Comparison of ENCODE assay signal across 9 mouse cellular contexts in the genomic region with DNA sequence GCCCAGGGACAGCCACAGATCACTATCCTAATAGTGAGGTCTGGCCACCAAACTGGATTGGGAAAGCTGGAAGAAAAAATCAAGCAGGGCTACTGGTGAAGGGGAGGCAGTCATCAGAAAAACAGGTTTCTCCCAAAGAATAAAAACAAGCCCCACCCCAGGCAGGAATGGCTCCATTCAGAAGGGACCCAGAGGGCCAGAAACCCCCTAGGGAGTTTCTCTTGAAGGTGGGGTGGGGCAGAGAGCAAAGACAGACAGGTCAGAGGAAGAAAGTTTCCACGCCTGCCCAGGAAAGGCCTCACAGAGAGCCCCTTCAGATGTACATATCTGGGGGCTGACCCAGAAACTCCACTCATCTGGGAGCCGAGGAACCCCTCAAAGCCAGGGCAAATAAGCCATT. TPM values are rescaled to one million over a fixed set of nuclear protein-coding genes. Genes with fewer than 3 reads are reported as not detected.
DNase-seq lines count a peak whose midpoint lies in the region; ATAC-seq and TF ChIP-seq lines count a peak whose summit lies in the region.
"Had no signal": no experiment of that assay in that cellular context is flagged by ENCODE, and none has a peak within 500 bp of the region (broad histone marks: within the 10 kb centered on the region; RNA-seq: fewer than 3 reads in every experiment).

No protein-coding gene starts in this region.

- no peak for DNase-seq in heart, postnatal 4 days
- DNase-seq in ES-E14 (ENCODE audit: low read depth, low spot score) = no peak
- DNase-seq in midbrain, embryonic 11.5 days (ENCODE audit: low spot score, missing footprints) = no peak
- no peak for DNase-seq in urinary bladder, adult 2 months (ENCODE audit: low spot score)
- DNase-seq in cerebellum, adult 8-10 months = no peak
- DNase-seq in frontal cortex, postnatal 10 days (ENCODE audit: low spot score in 2 of 2) = no peak
- DNase-seq: adrenal gland, adult 8-10 months had no signal

- H3K4me3 ChIP-seq in heart, embryonic 11.5 days (ENCODE audit: low read depth, low read length) = peak overlapping the region; percentile 59
- peak overlapping the region; percentile 61 to 74; a peak in 3 of 4 replicates for H3K4me3 ChIP-seq in ES-E14 (ENCODE audit: insufficient read depth in 1 of 2, low read depth in 1 of 2, low read length in 2 of 2, poor library complexity in 1 of 2, severe bottlenecking in 1 of 2)
- H3K4me3 ChIP-seq in forebrain, embryonic 16.5 days (replicated peaks; ENCODE audit: low read length) = peak overlapping the region; percentile 64
- peak overlapping the region; percentile 57 for H3K4me3 ChIP-seq in midbrain, embryonic 11.5 days (ENCODE audit: low read depth, low read length)

- in situ Hi-C loops in ES-E14 (cut with MboI; ENCODE audit: low sequenced_read_pairs in 2 of 2, unreplicated experiment in 2 of 2) = no loop called here

- H3K4me2 ChIP-seq in heart, embryonic 11.5 days = peak overlapping the region; percentile 89
- peak overlapping the region; percentile 66 for H3K4me2 ChIP-seq in forebrain, embryonic 16.5 days (ENCODE audit: low read length)
- peak overlapping the region; percentile 88 for H3K4me2 ChIP-seq in midbrain, embryonic 11.5 days

- no peak for ATAC-seq in heart, embryonic 11.5 days (replicated peaks; ENCODE audit: insufficient number of reproducible peaks, low FRiP score, low TSS enrichment)
- no peak for ATAC-seq in forebrain, embryonic 16.5 days
- ATAC-seq in midbrain, embryonic 11.5 days (ENCODE audit: low FRiP score) = no peak

- 60% methylated on average over 2 of the region's 2 CpGs for WGBS in heart, embryonic 11.5 days (ENCODE audit: insufficient replicate concordance)
- 92% methylated on average over 2 of the region's 2 CpGs for WGBS in forebrain, embryonic 16.5 days
- 71% methylated on average over 2 of the region's 2 CpGs for WGBS in midbrain, embryonic 11.5 days

- peaks cover 45% of the 10 kb centered on the region for H3K4me1 ChIP-seq in heart, embryonic 11.5 days (ENCODE audit: control insufficient read depth, insufficient read depth, low read length)
- peaks cover 17 to 47% of the 10 kb centered on the region in 2 experiments for H3K4me1 ChIP-seq in ES-E14 (ENCODE audit: control insufficient read depth in 2 of 2, insufficient read depth in 2 of 2, low read length in 2 of 2, poor library complexity in 1 of 2)
- H3K4me1 ChIP-seq in forebrain, embryonic 16.5 days (replicated peaks; ENCODE audit: control insufficient read depth, insufficient read depth, low read length) = peaks cover 44% of the 10 kb centered on the region
- peaks cover 30% of the 10 kb centered on the region for H3K4me1 ChIP-seq in midbrain, embryonic 11.5 days (ENCODE audit: control insufficient read depth, insufficient read depth, low read length)

- no peak overlapping the region for H3K27ac ChIP-seq in heart, embryonic 11.5 days (ENCODE audit: low read depth, low read length)
- peak overlapping the region; percentile 85 for H3K27ac ChIP-seq in ES-E14 (ENCODE audit: insufficient read depth, low read depth, low read length, poor library complexity, severe bottlenecking)
- no peak overlapping the region; the same call in 1 of the 2 replicates for H3K27ac ChIP-seq in forebrain, embryonic 16.5 days (ENCODE audit: low read length)
- no peak overlapping the region for H3K27ac ChIP-seq in midbrain, embryonic 11.5 days (ENCODE audit: low read depth, low read length)

- H3K36me3 ChIP-seq in heart, embryonic 11.5 days (ENCODE audit: control insufficient read depth, insufficient read depth, low read length) = no peaks in the 10 kb centered on the region
- H3K36me3 ChIP-seq in ES-E14 (ENCODE audit: control insufficient read depth, insufficient read depth, low read length, poor library complexity, severe bottlenecking) = no peaks in the 10 kb centered on the region; the same call in 1 of the 2 replicates
- H3K36me3 ChIP-seq in forebrain, embryonic 16.5 days (ENCODE audit: control insufficient read depth, insufficient read depth) = no peaks in the 10 kb centered on the region
- no peaks in the 10 kb centered on the region for H3K36me3 ChIP-seq in midbrain, embryonic 11.5 days (ENCODE audit: control insufficient read depth, insufficient read depth, low read length)

- H3K27me3 ChIP-seq in heart, embryonic 11.5 days (ENCODE audit: control insufficient read depth, insufficient read depth, low read length) = no peaks in the 10 kb centered on the region
- H3K27me3 ChIP-seq in forebrain, embryonic 16.5 days (replicated peaks; ENCODE audit: control insufficient read depth, insufficient read depth, low read length) = no peaks in the 10 kb centered on the region
- no peaks in the 10 kb centered on the region for H3K27me3 ChIP-seq in midbrain, embryonic 11.5 days (ENCODE audit: control insufficient read depth, insufficient read depth, low read length)

- H3K9ac ChIP-seq in heart, embryonic 11.5 days (ENCODE audit: low read depth, low read length) = peak overlapping the region; percentile 78
- peak overlapping the region; percentile 68 for H3K9ac ChIP-seq in ES-E14 (ENCODE audit: insufficient read depth, low read depth, low read length, poor library complexity, severe bottlenecking)
- H3K9ac ChIP-seq in forebrain, embryonic 16.5 days (replicated peaks; ENCODE audit: low read depth, low read length) = peak overlapping the region; percentile 76
- H3K9ac ChIP-seq in midbrain, embryonic 11.5 days (ENCODE audit: low read length) = peak overlapping the region; percentile 73

- H3K9me3 ChIP-seq in heart, embryonic 11.5 days (replicated peaks; ENCODE audit: control insufficient read depth, low read length) = no peaks in the 10 kb centered on the region
- H3K9me3 ChIP-seq in ES-E14 (ENCODE audit: control insufficient read depth, insufficient read depth, low read depth, low read length) = no peaks in the 10 kb centered on the region
- no peaks in the 10 kb centered on the region for H3K9me3 ChIP-seq in forebrain, embryonic 16.5 days (ENCODE audit: control insufficient read depth, low read length)
- no peaks in the 10 kb centered on the region for H3K9me3 ChIP-seq in midbrain, embryonic 11.5 days (ENCODE audit: control insufficient read depth, low read length)

TF ChIP-seq in ES-E14, 5 proteins besides CTCF, POLR2A, EP300 and RAD21:
- TF ChIP-seq ZNF384 (IDR thresholded peaks at IDR 0.05; ENCODE audit: low read depth, low read length) = no peak
- TF ChIP-seq HCFC1 (IDR thresholded peaks at IDR 0.05; ENCODE audit: borderline replicate concordance, insufficient read depth, low read length) = no peak
- no peak for TF ChIP-seq MAFK (IDR thresholded peaks at IDR 0.05; ENCODE audit: insufficient read depth, low read depth, low read length)
- no peak for TF ChIP-seq ZC3H11A (IDR thresholded peaks at IDR 0.05; ENCODE audit: borderline replicate concordance, low read depth, low read length)
- TF ChIP-seq CHD2 (IDR thresholded peaks at IDR 0.05; ENCODE audit: low read depth, low read length) = no peak
TF ChIP-seq in ES-E14: peak in this region for 0.

RNA-seq across cellular contexts. Expression of a gene that starts 38.8 kb away (rescaled TPM):
- 61.8 and 72.3 TPM in 2 replicates for polyA plus RNA-seq in heart, embryonic 11.5 days (2014; fragmentation: Nextera tagmentation; extraction: Ambion mirVana)
- 10 to 100 TPM; 31.8 to 34.4 TPM for total RNA-seq in heart, postnatal 4 days (2021)
- 80.5 and 93.3 TPM in 2 replicates for total RNA-seq in ES-E14 (2012; rRNA removed)
- polyA plus RNA-seq in forebrain, embryonic 16.5 days (2015; fragmentation: Nextera tagmentation; extraction: Ambion mirVana) = 110 and 127 TPM in 2 replicates
- polyA plus RNA-seq in midbrain, embryonic 11.5 days (2014; fragmentation: Nextera tagmentation; extraction: Ambion mirVana) = 62.6 and 63.4 TPM in 2 replicates
- 78.9 and 96.8 TPM in 2 replicates for polyA plus RNA-seq in urinary bladder, adult 2 months (2012; rRNA removed)

RNA-seq across cellular contexts. Expression of a gene that starts 40.0 kb away (rescaled TPM):
- 12.2 and 14.2 TPM in 2 replicates for polyA plus RNA-seq in heart, embryonic 11.5 days (2014; fragmentation: Nextera tagmentation; extraction: Ambion mirVana)
- 10 to 100 TPM; 11.7 to 12.0 TPM for total RNA-seq in heart, postnatal 4 days (2021)
- 8.5 and 16.1 TPM in 2 replicates for total RNA-seq in ES-E14 (2012; rRNA removed)
- 36.1 and 41.8 TPM in 2 replicates for polyA plus RNA-seq in forebrain, embryonic 16.5 days (2015; fragmentation: Nextera tagmentation; extraction: Ambion mirVana)
- polyA plus RNA-seq in midbrain, embryonic 11.5 days (2014; fragmentation: Nextera tagmentation; extraction: Ambion mirVana) = 10.5 and 12.1 TPM in 2 replicates
- 37.8 and 51.7 TPM in 2 replicates for polyA plus RNA-seq in urinary bladder, adult 2 months (2012; rRNA removed)
